Mouse (Mus musculus) embryonic facial prominence, embryonic 11.5 days (tissue): ENCODE measurements at regions not wholly inside any gene's neighbourhood (a gene's known extent, or its start where the extent isn't known, plus 50 kb on each side); places are given as distances from the start of the nearest gene placed in this dataset.

Source experiments
- ATAC-seq: fragments of 200-750 bp; cut with Nextera tagmentation; replicated peaks from 2 replicates; pipeline ENCODE4 v1.8.0; 2017; ENCODE audit warnings: low read depth; ENCODE audit not compliant: insufficient number of reproducible peaks, low FRiP score, low TSS enrichment
- DNase-seq: peaks from one replicate; pipeline ENCODE4 v3.0.0-alpha.2; 2015; ENCODE audit warnings: low spot score
- H3K27ac ChIP-seq: fragments of 300-500 bp; sonication (generic); replicated peaks from 2 replicates; pipeline ENCODE4 v1.5.1; 2014; ENCODE audit warnings: mild to moderate bottlenecking, low read depth, low read length, control low read depth
- H3K27me3 ChIP-seq: fragments of 300-500 bp; sonication (generic); 2 replicates; pipeline ENCODE4 v1.6.1; 2014; ENCODE audit warnings: mild to moderate bottlenecking, low read length, moderate library complexity, mixed read lengths; ENCODE audit not compliant: control insufficient read depth, insufficient read depth
- H3K36me3 ChIP-seq: fragments of 300-500 bp; sonication (generic); replicated peaks from 2 replicates; pipeline ENCODE4 v1.6.1; 2014; ENCODE audit warnings: low read depth, mild to moderate bottlenecking, low read length, moderate library complexity, mixed read lengths; ENCODE audit not compliant: control insufficient read depth, insufficient read depth
- H3K4me1 ChIP-seq: fragments of 300-500 bp; sonication (generic); 2 replicates; pipeline ENCODE4 v1.6.1; 2014; ENCODE audit warnings: low read length, mixed read lengths; ENCODE audit not compliant: control insufficient read depth, insufficient read depth
- H3K4me2 ChIP-seq: fragments of 300-500 bp; sonication (generic); 2 replicates; pipeline ENCODE4 v1.6.1; 2014; ENCODE audit warnings: low read depth, mild to moderate bottlenecking, control low read depth, low read length, moderate library complexity
- H3K4me3 ChIP-seq: fragments of 300-500 bp; sonication (generic); 2 replicates; pipeline ENCODE4 v1.5.1; 2014; ENCODE audit warnings: low read depth, low read length, control low read depth
- H3K9ac ChIP-seq: fragments of 300-500 bp; sonication (generic); replicated peaks from 2 replicates; pipeline ENCODE4 v1.6.1; 2014; ENCODE audit warnings: mild to moderate bottlenecking, control low read depth, low read length
- H3K9me3 ChIP-seq: fragments of 300-500 bp; sonication (generic); replicated peaks from 2 replicates; pipeline ENCODE4 v1.6.1; 2016; ENCODE audit warnings: mild to moderate bottlenecking, low read length, inconsistent platforms, mixed read lengths; ENCODE audit not compliant: control insufficient read depth
- WGBS: fragments of 180-500 bp; shearing (Covaris S2); extraction: QIAGEN DNeasy Blood & Tissue Kit; methylation state at CpG from one replicate; pipeline ENCODE4 v1.1.7; 2014; 5-methylcytosine and 5-hydroxymethylcytosine counted together

DNA sequence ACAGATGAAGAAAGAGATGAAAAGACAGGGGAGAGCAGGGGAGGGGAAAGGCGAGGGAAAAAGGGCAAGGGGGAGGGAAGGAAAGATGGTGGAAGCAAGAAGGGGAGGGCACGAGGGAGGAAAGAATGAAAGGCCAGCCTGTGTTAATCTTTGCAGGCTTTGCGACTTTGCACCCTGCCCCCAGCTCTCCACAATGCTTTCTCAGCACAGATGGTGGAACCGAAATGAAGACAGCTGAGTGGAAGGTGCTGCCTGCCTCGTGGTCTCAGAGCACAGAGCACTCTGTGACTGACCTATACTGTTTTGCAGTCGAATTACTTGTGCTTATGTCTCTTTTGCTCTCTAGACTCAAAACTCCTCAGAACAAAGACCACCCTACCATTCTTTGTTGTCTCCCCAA is 55.2 kb upstream of the B3gat1 start:
- no peaks in the 10 kb centered on the region for H3K9me3 ChIP-seq
- no peak for ATAC-seq

DNA sequence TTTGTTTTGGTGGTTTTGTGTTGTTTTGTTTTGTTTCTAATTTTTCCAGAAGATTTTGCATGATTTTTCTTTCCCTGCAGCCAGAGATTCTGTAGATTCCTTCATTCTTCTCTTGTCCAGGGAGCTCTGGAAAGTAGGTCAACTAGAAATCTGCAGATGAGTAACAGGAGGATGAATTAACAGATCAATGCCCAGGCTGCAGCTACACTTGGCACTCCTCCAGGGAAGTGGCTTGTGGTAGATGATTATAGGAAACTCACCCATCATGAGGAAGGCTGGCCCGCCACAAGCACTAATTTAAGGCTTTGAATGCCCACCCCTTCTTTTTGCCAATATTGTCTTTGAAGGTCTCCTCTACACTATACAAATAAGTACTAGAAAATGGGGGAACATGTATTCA is 52.0 kb upstream of the B3gat1 start:
- Histone ChIP-seq H3K9ac (no peak overlapping the region), H3K36me3 (no peaks in the 10 kb centered on the region), H3K27ac (no peak overlapping the region), H3K4me3 (no peak overlapping the region), H3K9me3 (no peaks in the 10 kb centered on the region), H3K4me2 (no peak overlapping the region), H3K4me1 (no peaks in the 10 kb centered on the region), H3K27me3 (no peaks in the 10 kb centered on the region)
- ATAC-seq (no peak), DNase-seq (no peak)
- 89% methylated on average over 1 of the region's 1 CpGs for WGBS

More for the DNA sequence above, 55.2 kb upstream of the B3gat1 start:
- Histone ChIP-seq H3K36me3 (no peaks in the 10 kb centered on the region), H3K4me3 (no peak overlapping the region), H3K4me1 (no peaks in the 10 kb centered on the region), H3K4me2 (no peak overlapping the region), H3K27me3 (no peaks in the 10 kb centered on the region), H3K9ac (no peak overlapping the region), H3K27ac (no peak overlapping the region)
- DNase-seq, result peak; percentile 2
- 33% methylated on average over 6 of the region's 6 CpGs for WGBS
